Mouse (Mus musculus) mammary gland, adult 2 months (tissue): ENCODE measurements around the gene Vmn1r124. TPM values are rescaled to one million over a fixed set of nuclear protein-coding genes. Genes with fewer than 3 reads are reported as not detected.

Experiments used
- polyA plus RNA-seq: library from polyadenylated mRNA; depleted of rRNA; stranded (reverse); fragments of >200 nt; gene quantifications from 2 replicates; pipeline ENCODE4 v1.2.3, GENCODE M21; 2012; ENCODE audit warnings: low replicate concordance; rRNA removed

Gene Vmn1r124
- polyA plus RNA-seq = not detected in 2 replicates

DNA sequence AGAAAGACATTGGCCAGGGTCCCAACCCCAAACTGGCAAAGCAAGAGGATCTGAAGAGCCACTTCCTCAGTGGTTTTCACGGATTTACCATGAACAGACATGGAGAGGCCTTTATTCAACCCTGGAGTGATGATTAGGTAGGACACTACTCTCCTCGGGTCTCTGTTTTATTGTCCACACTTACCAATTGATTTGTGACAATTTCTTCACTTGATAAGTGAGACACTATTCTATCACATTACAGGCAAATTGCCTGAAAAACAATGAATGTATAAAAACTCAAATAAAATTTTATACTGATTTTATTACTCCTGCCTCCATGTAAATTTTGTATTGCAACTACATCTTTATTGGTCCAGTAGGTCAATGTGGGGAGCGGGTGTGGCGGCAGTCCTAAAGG is at the start of gene Vmn1r124:
Gene Vmn1r124, minus strand, starts transcription at position 101 of the 400 bp plus-strand sequence.

DNA sequence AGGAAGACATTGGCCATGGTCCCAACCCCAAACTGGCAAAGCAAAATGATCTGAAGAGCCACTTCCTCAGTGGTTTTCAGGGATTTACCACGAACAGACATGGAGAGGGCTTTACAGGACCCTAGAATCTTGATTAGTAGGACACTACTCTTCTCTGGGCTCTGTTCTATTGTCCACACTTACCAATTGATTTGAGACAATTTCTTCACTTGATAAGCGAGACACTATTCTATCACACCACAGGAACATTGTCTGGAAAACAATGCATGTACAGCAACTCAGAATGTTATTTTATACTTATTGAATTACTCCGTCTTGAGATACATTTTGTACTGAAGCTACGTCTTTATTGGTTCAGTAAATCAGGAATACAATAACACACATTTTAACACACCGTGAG is 41.0 kb upstream of the Vmn1r124 start, which contains the start of gene Vmn1r126:
Gene Vmn1r126, minus strand, starts transcription at position 101 of the 400 bp plus-strand sequence.

DNA sequence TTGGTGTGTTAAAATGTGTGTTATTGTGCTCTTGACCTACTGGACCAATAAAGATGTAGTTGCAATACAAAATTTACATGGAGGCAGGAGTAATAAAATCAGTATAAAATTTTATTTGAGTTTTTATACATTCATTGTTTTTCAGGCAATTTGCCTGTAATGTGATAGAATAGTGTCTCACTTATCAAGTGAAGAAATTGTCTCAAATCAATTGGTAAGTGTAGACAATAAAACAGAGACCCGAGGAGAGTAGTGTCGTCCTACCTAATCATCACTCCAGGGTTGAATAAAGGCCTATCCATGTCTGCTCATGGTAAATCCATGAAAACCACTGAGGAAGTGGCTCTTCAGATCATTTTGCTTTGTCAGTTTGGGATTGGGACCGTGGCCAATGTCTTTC is 11.5 kb upstream of the Vmn1r124 start, which contains the start of gene Vmn1r125:
Gene Vmn1r125, plus strand, starts transcription at position 301 of the 400 bp plus-strand sequence.

Other genes with a start within 250 kb of the Vmn1r124 start
- not detected in 2 replicates for gene Vmn1r119, start 248.2 kb downstream of the Vmn1r124 start, polyA plus RNA-seq
- not detected in 2 replicates for gene Vmn1r120, start 206.8 kb downstream of the Vmn1r124 start, polyA plus RNA-seq
- gene Vmn1r121, start 162.1 kb downstream of the Vmn1r124 start, polyA plus RNA-seq = not detected in 2 replicates
- not detected in 2 replicates for gene Vmn1r122, start 126.5 kb downstream of the Vmn1r124 start, polyA plus RNA-seq
- not detected in 2 replicates for gene Vmn1r123, start 98.4 kb downstream of the Vmn1r124 start, polyA plus RNA-seq
- not detected in 2 replicates for gene Gm5157, start 70.2 kb downstream of the Vmn1r124 start, polyA plus RNA-seq
- not detected in 2 replicates for gene Vmn1r125, start 11.6 kb upstream of the Vmn1r124 start, polyA plus RNA-seq
- gene Vmn1r126, start 40.9 kb upstream of the Vmn1r124 start, polyA plus RNA-seq = not detected in 2 replicates
- gene Vmn1r127, start 59.2 kb upstream of the Vmn1r124 start, polyA plus RNA-seq = not detected in 2 replicates
- gene Vmn1r128, start 88.8 kb upstream of the Vmn1r124 start, polyA plus RNA-seq = not detected in 2 replicates
- not detected in 2 replicates for gene Vmn1r129, start 100.7 kb upstream of the Vmn1r124 start, polyA plus RNA-seq
- gene Gm6882, start 172.1 kb upstream of the Vmn1r124 start, polyA plus RNA-seq = not detected in 2 replicates